Mouse (Mus musculus): Measurements from ENCODE around the gene Ppp1r9b.
"Not testable (repeated sequence)": the region's sequence is repeated elsewhere in the genome, so short reads cannot be mapped to it uniquely, and the experiment has no call there.

DNA sequence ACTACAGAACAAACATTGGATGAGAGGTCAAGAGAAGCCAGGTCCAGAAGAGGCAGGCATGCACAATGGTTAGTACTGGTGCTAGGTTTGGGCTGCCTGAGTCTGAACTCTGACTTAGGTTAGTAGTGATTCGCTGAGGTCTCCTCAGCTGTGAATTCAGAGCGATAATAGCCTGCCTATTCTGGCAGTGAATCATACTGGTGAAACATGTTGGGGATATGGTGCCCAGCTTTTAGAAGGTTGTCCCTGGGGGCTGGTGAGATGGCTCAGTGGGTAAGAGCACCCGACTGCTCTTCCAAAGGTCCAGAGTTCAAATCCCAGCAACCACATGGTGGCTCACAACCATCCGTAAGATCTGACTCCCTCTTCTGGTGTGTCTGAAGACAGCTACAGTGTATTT lies 21.1 kb upstream of the Ppp1r9b start:
- TF ChIP-seq CTCF (conservative IDR thresholded peaks at IDR 0.05; ENCODE audit: low read length); NANOG (IDR thresholded peaks at IDR 0.05; ENCODE audit: borderline replicate concordance, low read length); POU5F1 (IDR thresholded peaks at IDR 0.05; ENCODE audit: borderline replicate concordance, low read length): not testable (repeated sequence)

All from E14TG2a.4 (cell line).